Comparison of ENCODE assay signal across 24 mouse cellular contexts in the genomic region with DNA sequence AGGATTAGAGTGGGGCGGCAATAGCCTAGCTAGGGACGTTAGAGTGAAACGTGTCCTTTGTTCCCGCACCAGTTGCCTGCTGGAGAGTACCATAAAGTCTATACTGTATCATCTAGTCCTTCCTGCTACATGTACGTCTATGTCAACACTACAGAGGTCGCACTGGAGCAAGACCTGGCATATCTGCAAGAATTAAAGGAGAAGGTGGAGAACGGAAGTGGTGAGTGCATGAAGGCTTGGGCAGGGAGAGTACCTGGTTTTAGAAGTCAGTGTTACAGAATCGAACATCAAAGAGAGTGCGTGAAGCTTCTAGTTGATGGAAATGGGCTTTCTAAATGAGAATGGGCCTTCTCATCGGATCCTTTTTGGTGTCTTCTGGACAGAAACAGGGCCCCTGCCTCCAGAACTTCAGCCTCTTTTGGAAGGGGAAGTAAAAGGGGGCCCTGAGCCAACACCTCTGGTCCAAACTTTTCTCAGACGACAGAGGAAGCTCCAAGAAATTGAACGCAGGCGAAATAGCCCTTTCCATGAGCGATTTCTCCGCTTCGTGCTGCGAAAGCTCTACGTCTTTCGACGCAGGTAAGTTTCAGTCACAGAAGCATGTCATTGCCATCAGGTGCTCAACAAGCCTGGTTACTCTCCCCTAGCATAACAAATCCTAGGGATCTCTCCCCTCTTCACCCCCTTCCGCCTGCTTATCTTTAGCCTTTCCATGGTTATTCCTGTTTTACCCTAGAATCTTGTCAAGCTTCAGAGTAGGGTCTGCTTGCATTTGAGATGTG. TPM values are rescaled to one million over a fixed set of nuclear protein-coding genes. Genes with fewer than 3 reads are reported as not detected.
DNase-seq lines count a peak whose midpoint lies in the region; ATAC-seq lines count a peak whose summit lies in the region.
"Had no signal": no experiment of that assay in that cellular context is flagged by ENCODE, and none has a peak within 500 bp of the region (broad histone marks: within the 10 kb centered on the region; RNA-seq: fewer than 3 reads in every experiment).

No protein-coding gene starts in this region.

- H3K4me2 ChIP-seq in neural tube, embryonic 13.5 days, result no peak overlapping the region
- H3K4me2 ChIP-seq: forebrain, embryonic 15.5 days; heart, embryonic 13.5 days; limb, embryonic 13.5 days; liver, embryonic 12.5 days had no signal

- no peak for ATAC-seq in neural tube, embryonic 13.5 days (ENCODE audit: low read depth)
- peak; percentile 62 for ATAC-seq in activated CD4-positive, CD25-positive, alpha-beta regulatory T cell, adult 4 months
- ATAC-seq: liver, embryonic 12.5 days had no signal

- peaks cover 8% of the 10 kb centered on the region for H3K4me1 ChIP-seq in neural tube, embryonic 13.5 days (replicated peaks)
- H3K4me1 ChIP-seq: forebrain, embryonic 15.5 days; heart, embryonic 13.5 days; liver, embryonic 12.5 days had no signal

- DNase-seq in neural tube, embryonic 10.5 days (ENCODE audit: extremely low spot score, low spot score), result no peak
- peak; percentile 41 for DNase-seq in ES-CJ7 (ENCODE audit: low read depth, low spot score)
- peak; percentile 64 for DNase-seq in naive thymus-derived CD4-positive, alpha-beta T cell, adult 2 months (ENCODE audit: low read depth)
- no peak for DNase-seq in natural killer cell, adult 2 months (ENCODE audit: low spot score in 2 of 2)
- DNase-seq in cerebellum, adult 9-11 months, result no peak
- DNase-seq: adrenal gland, postnatal 36 days; cerebellum, postnatal 10 days; gastrocnemius, postnatal 10 days; heart, adult 18-20 months; heart, postnatal 14 days; kidney, adult 8-10 months; kidney, postnatal 14 days; lung, adult 2 months; lung, postnatal 36 days; midbrain, embryonic 14.5 days had no signal

- H3K27ac ChIP-seq in neural tube, embryonic 13.5 days (replicated peaks), result no peak overlapping the region
- H3K27ac ChIP-seq: forebrain, embryonic 15.5 days; heart, embryonic 13.5 days; hindbrain, postnatal 0 days; layer of hippocampus, adult 2 months; liver, embryonic 12.5 days had no signal

- 0 out of 2 replicates have a peak overlapping the region, but pooled peaks have one; percentile 13 for H3K9ac ChIP-seq in neural tube, embryonic 13.5 days
- H3K9ac ChIP-seq: forebrain, embryonic 15.5 days; heart, embryonic 13.5 days; liver, embryonic 12.5 days had no signal

- no peak overlapping the region for H3K4me3 ChIP-seq in neural tube, embryonic 13.5 days
- H3K4me3 ChIP-seq: forebrain, embryonic 15.5 days; heart, embryonic 13.5 days; layer of hippocampus, adult 2 months; limb, embryonic 13.5 days; liver, embryonic 12.5 days; megakaryocyte, embryonic 14.5 days had no signal

- no peaks in the 10 kb centered on the region for H3K27me3 ChIP-seq in neural tube, embryonic 13.5 days
- H3K27me3 ChIP-seq: forebrain, embryonic 15.5 days; heart, embryonic 13.5 days; limb, embryonic 13.5 days; liver, embryonic 12.5 days; megakaryocyte, embryonic 14.5 days had no signal

- peaks cover 94% of the 10 kb centered on the region for H3K36me3 ChIP-seq in neural tube, embryonic 13.5 days

- no peaks in the 10 kb centered on the region for H3K9me3 ChIP-seq in neural tube, embryonic 13.5 days
- H3K9me3 ChIP-seq: forebrain, embryonic 15.5 days; heart, embryonic 13.5 days; limb, embryonic 13.5 days; liver, embryonic 12.5 days had no signal

- WGBS in neural tube, embryonic 13.5 days, result 89% methylated on average over 21 of the region's 21 CpGs

RNA-seq across cellular contexts. Expression of a gene that starts 10.1 kb away (rescaled TPM):
- polyA plus RNA-seq in neural tube, embryonic 13.5 days (2015; fragmentation: Nextera tagmentation; extraction: Ambion mirVana), result 352 and 360 TPM in 2 replicates
- 100 to 1,000 TPM; 194 to 225 TPM for polyA plus RNA-seq in activated CD4-positive, CD25-positive, alpha-beta regulatory T cell, adult 4 months (2017; shearing (Covaris generic))

RNA-seq across cellular contexts. Expression of a gene that starts 15.1 kb away (rescaled TPM):
- polyA plus RNA-seq in neural tube, embryonic 13.5 days (2015; fragmentation: Nextera tagmentation; extraction: Ambion mirVana), result 21.5 and 22.1 TPM in 2 replicates
- polyA plus RNA-seq in activated CD4-positive, CD25-positive, alpha-beta regulatory T cell, adult 4 months (2017; shearing (Covaris generic)), result 1 to 10 TPM; 8.0 to 8.1 TPM

RNA-seq across cellular contexts. Expression of a gene that starts 38.7 kb away (rescaled TPM):
- 28.9 and 29.7 TPM in 2 replicates for polyA plus RNA-seq in neural tube, embryonic 13.5 days (2015; fragmentation: Nextera tagmentation; extraction: Ambion mirVana)
- polyA plus RNA-seq in activated CD4-positive, CD25-positive, alpha-beta regulatory T cell, adult 4 months (2017; shearing (Covaris generic)), result 100 to 1,000 TPM; 382 to 404 TPM

RNA-seq across cellular contexts. Expression of a gene that starts 49.0 kb away (rescaled TPM):
- 19.8 and 24.1 TPM in 2 replicates for polyA plus RNA-seq in neural tube, embryonic 13.5 days (2015; fragmentation: Nextera tagmentation; extraction: Ambion mirVana)
- 10 to 100 TPM; 62.3 to 81.8 TPM for polyA plus RNA-seq in activated CD4-positive, CD25-positive, alpha-beta regulatory T cell, adult 4 months (2017; shearing (Covaris generic))

Comparison
In these comparisons a context has a peak if more than half of its experiments do, and no peak if none do; other contexts are left out.
1. DNase-seq: peak in ES-CJ7 (single experiment) and naive thymus-derived CD4-positive, alpha-beta T cell, adult 2 months (single experiment); none in neural tube, embryonic 10.5 days (single experiment), natural killer cell, adult 2 months (0 of 2) and cerebellum, adult 9-11 months (single experiment).
2. RNA of a gene that starts 38.7 kb away (polyA plus RNA-seq): 382 to 404 TPM in activated CD4-positive, CD25-positive, alpha-beta regulatory T cell, adult 4 months; 28.9 to 29.7 TPM in neural tube, embryonic 13.5 days; every median in the first group is over 10 times any median in the second.